Mouse (Mus musculus) cerebellum, adult 18-20 months (tissue): ENCODE results near the gene Tmem115.

Experiments
- DNase-seq, 2 experiments: peaks; one replicate each; pipeline ENCODE4 v3.0.0; 2021

Tmem115 gene

DNA sequence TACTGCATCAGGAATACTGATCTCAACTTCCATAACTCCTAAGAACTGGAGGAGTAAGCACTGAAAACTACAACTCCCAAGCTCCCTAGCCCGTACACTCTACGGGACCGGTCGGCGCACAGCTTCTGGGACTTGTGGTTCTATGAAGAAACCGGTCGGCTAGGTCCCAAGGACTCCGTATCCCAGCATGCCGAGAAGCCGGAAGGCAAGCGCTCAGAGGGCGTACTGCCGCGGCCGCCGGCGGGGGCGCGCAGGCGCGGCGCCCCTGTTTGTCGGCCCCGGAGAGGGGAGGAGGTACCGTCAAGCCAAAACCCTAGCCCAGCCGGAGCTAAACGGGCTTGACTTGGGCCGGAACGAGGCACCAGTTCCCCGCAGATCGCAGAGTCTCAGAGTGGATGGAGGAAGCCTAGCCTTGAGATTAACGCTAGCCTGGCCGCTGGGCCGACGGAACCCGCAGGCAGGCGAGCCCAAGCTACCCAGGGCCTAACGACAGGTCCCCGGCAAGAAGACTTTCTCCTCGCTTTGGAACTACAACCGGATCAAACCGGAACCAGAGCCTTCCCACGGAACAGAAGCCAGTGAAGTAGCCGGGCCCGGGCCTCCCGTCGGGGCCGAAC, at the start of gene Tmem115:
TSS of gene Tmem115 (plus strand) at position 155 of the 617 bp plus-strand sequence.
- peak; percentile 90 to 97 for DNase-seq

DNA sequence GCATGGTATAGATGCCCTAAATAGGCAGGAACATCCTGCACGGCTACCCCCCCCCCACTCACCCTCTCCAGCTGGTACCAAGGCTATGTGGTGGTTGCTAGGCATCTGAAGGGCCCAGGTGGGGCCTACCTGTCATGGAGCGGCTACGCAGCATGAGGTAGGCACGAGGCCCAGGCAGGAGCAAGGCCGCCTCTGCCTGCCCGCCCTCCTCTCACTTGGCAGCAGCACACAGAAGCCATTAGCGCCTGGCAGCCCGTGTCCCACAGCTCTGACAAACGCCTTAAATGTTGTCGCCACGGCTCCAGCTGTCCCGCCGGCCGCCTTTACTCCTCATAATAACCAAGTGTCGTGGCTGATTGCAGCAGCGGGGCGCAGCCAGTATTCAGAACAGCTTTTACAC, 49.4 kb upstream of the Tmem115 start:
- DNase-seq: peak; percentile 87 to 91

DNA sequence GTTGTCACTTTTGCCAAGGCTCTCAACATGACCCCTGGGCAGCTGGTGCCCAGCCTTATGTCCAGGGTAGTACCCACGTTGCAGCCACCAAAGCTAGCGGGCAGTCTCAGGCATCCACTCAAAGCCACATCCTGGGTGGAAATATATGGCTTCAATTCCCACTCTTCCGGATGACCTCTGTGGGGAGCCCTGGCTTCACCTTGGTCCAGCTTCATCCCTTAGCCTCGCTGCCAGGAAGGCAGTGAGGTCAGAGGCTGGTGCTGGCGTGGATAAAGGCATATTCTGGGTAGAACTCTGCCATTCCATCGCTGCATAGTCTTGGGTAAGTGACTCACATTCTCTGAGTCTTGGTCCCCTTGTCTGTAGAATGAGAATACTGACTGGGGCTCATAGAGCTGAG, 49.0 kb upstream of the Tmem115 start:
- peak in 1 of 2 experiments; percentile 53 for DNase-seq

DNA sequence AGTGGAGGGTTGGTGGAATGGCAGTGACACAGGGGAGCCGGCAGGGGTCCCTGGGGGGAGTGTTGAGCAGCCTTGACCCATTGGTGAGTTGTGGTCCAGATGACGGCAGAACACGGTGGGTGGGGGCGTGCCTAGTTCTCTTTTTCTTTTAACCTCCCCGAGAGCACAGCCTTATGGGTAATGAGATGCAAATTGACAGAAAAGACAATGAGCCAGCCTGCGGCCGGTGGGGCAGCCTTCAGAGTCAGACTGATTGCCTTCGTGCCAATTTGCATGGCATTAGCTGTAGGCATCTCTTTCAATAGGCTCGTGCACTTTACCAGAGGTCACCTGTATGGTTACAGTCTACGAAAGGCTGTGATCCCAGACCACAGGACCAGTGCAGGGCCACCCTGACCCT, 47.7 kb upstream of the Tmem115 start:
- DNase-seq: no peak

DNA sequence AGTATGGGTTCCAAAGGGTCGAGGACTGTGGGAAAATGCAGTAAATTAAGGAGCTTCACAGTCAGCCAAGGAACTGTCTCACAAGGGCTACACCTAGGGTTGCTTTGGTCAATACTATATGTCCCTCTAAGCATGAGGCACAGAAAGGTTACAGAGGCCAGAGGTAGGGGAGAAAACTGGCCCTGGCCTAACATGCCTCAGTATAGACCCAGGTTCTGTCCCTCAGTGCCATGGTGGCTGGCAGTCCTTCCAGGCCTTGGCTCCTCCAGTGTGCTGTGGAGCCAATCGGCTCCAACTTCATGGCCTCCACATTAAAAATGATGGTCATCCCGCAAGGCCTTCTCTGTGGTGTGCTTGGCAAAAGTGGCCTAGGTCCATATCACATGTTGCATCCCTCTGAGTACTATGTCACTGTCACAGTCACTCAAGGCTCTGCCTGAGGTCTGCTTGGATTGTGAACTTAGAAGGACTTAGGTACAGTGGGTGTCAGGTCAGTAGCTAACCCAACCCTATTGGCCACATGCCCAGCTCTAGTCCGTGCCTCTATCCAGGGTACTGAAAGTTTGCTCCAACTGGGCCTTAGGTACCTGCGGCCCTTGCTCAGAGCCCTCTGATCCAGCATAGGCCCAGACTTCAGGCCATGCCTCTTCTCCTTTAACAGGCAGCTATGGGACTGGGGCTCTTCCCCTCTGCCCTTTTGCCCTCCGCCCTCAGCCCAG, 47.1 kb upstream of the Tmem115 start:
- no peak for DNase-seq

DNA sequence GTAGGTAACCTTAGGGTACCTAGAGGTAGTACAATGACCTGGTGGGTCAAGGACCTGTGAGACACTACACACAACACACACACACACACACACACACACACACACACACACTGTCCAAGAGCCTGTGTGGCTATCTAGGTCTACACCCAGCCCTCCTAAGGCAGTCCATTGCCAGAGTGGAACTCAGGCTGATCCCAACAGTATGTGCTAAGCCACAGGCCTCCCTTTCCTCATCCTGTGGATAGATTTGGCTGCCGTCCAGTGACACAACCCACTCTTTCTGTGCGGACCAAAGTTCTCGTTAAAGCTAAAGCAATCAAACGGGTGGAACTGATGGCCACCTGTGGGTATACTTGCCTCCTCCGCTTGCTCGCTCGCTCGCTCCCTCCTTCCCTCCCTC, 43.6 kb upstream of the Tmem115 start:
- DNase-seq: no peak

DNA sequence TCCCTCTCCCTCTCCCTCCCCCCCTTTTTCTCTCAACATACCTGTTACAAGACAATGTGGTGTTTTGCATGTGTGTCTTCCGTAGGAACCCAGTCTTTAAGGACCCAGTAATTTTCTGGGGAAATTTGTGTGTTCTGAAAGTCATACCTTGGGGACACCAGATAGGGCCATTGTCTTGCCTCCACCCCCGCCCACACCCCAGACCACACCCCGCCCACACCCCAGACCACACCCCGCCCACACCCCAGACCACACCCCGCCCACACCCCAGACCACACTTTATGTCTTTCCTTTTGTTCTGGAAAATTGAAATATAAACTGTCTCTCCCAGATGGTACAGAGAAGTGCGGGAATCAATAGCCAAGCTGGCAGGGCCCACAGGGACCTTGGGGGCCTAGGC, 43.1 kb upstream of the Tmem115 start:
- DNase-seq: no peak

DNA sequence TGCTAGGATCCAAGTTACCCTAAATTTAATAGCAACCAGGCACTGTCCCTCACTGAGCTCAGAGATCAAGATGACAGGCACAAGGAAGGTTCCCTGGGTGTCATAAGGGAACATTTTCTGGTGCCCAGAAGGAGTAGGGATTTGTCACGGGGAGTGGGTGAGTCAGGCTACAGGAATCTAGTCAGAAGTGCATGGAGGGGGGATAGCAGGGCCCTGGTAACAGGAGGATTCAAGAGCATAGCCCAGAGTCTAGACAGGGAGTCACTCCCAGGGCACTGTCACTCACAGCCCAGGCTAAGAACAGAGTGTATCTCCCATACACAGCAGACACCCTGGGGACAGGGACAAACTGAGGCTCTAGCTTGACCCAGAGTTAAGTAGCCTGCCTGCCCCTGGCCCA, 40.2 kb upstream of the Tmem115 start:
- DNase-seq: no peak

DNA sequence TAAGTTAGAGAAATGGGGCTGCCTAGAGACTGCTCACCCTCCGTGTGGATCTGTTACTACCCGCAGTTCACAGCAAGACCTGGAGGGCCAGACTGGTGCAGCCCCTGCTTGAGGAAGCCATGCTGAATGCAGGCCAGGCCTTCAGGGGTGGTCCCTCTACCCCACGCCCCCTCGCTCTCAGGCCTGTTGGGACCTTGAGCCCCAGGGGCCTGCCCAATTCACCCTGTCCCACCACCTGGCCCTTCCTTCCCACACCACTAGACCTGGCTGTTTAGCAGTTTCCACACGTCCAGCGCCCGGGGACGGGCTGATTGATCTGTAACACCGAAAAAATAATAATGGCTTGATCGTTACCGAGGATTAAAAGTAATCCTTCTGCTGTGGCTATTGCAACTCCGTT, 39.5 kb upstream of the Tmem115 start:
- no peak for DNase-seq

DNA sequence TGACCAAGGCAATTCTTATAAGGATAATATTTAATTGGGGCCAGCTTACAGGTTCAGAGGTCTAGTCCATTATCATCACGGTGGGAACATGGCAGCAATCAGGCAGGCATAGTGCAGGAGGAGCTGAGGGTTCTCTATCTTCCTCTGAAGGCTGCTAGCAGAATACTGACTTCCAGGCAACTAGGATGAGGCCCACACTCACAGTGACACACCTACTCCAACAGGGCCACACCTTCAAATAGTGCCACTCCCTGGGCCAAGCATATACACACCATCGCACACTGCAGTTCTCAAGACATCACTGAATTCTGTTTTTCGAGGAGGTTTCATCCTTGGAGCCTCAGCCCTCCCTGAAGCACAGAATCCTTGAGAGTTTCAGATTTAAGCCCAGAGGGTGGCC, 37.4 kb upstream of the Tmem115 start:
- no peak for DNase-seq

DNA sequence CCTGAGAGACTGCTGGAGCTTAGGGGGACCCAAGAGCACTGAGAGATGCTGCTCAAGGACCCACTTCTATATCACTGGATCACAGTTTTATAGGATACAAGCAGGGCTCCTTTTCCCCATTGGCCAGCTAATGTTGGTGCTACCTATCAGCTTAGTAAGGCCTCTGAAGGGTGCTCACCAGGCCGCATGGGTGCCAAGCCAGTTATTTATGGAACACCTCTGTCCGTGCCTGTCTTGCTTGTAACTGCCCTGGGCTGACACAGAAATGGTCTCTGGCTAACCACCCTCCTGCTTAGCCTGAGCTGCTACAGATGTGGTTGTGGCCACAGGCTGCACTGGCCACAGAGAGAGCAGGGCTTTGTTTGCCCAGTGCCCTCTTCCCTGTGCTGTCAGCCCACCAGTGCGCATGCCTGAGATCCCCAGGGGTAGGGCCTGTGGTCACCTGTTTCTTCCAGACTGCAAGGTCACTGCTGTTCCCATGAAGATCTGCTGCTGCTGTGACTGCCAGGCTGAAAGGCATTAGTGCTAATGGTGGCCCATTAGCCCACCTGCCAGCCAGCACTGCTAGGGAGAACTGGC, 32.9 kb upstream of the Tmem115 start:
- DNase-seq: no peak

DNA sequence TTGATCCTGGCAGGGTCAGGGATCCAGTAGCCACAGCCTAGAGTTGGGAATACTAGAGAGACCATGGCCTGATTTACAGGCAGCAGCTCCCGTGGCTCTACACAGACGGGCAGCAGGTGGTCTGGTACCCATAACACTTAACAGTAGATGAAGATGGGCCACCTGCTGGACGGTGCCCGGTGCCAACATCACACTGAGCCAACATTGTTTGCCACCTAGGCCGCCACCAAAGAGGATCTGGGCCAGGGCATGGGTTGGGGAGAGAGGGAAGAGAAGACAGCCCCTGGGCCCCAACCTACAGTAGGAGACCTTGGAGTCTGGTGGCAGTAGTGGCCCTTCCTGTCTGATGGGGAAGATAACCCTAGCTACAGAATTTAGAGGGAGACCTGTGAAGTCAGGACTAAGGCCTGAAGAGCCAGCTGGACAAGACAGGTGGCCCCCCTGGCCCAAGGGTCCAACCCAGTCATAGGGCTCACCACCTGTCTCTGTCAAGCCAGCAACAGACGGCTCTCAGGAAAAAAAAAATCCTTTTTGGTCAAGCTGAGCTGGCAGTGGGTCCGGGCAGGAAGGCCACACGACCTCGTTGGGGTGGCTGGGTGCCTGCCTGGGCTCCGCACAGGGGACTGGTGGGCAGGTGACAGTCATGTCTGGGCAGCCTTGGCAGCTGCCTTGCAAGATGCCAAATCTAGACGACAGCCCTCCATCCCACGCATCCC, 31.5 kb upstream of the Tmem115 start:
- DNase-seq: peak; percentile 76 to 81

DNA sequence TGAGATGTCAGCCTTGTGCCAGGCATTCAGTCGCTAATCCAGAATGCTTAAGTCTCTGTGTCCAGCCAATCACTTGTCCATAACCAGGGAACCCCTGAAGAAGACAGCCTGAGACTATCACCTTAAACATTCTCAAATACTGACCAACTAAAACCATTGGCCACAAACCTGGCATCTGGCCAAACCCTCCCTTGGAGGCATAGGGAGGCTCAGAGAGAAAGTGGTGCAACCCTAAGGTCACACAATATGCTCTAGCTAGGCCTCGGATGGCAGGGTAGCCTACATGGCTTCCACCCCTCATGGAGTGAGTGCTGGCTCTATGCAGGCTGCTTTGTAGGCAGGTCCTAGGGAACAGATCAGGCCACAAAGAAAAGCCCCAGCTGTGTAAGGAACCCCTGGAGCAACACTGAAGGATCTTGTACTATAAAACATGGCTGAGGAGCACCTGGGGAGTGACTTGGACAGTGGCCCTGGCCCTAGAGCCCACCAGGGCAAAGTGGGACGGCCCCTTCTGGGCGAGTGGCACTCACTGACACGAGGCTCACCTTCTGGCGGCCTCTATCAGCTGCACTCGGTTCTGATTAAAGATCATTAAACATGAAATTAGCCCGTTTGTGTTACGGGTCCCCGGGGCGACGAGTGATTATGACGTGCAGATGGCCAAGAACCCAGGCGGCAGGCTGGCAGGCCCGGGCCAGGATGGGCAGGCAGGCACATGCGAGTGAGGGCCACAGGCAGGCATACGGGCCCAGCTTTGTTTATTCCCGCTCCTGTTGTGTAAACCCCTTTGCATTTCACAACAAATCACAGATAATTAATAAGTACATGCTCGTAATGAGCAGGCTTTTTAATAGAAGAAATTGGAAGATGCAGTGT, 28.8 kb upstream of the Tmem115 start:
- DNase-seq: peak; percentile 45 to 46

DNA sequence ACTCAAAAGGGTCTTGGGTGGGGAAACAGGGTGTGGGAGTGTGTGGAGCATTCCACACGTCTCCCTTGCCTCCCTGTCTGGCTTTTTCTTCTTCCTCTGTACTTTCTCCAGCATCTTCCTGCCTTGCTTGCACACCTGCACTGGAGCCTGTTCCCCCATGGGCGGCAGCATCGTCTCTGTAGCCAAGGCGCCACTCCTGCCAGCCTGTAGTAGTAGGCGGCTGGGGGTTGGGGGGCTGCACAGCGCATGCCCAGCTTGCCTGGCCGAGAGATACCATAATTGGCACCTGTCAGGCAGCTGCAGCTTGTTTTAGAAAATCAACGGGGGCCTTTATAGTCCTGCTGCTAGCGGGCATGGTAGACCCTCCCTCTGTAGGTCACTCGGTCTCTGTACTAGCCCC, 25.5 kb upstream of the Tmem115 start:
- DNase-seq: no peak

DNA sequence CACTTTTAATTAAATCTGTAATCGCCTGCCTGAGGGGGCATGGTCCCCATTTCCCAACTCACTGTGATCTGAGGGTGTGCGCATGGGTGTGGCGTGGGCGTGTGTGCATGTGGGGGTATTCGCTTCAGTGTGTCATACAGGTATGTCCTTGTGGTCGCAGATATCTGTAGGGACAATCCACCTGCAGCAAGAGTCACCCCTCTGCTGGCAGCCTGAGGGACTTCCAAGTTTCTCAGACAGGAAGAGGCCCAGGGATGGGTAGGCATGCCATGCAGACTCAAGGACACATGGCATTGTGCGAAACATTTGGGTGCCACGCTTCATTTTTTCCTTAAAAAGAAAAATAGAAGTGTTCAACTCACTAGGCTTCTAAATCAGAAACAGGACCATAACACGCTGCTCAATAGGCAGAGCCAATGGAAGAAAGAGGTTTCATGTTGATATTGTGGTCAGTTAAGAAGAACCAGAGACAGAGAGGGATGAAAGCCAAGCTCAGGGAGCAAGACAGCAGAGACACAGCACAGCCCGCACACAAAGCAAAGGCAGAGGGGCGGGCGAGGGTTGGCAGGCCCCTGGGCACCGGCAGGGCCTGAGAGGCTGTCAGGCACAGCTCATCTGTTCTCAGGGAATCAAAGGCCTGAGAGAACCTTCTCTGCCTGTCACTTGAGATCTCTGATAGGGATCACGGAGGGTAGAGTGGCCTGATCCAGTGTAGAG, 23.2 kb upstream of the Tmem115 start:
- DNase-seq: no peak

DNA sequence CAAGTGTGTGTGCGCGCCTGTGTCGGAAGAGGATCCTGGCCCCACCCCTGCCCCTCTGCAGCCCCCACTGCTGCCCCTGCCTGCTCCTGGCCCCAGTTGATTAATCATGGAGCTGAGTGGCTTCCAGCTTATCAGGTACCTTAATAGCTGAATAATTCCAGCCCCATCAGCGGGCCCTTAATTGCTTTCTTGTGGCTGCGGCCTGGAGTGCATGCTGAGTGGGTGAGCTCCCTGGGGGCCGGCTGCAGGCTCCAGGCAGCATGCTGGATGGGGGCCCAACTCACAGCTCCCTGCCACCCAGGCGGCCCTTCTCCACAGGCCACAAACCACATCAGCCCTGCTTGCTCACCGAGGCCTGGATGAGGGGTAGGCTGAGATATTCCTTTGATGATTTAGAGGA, 22.3 kb upstream of the Tmem115 start:
- DNase-seq: no peak

DNA sequence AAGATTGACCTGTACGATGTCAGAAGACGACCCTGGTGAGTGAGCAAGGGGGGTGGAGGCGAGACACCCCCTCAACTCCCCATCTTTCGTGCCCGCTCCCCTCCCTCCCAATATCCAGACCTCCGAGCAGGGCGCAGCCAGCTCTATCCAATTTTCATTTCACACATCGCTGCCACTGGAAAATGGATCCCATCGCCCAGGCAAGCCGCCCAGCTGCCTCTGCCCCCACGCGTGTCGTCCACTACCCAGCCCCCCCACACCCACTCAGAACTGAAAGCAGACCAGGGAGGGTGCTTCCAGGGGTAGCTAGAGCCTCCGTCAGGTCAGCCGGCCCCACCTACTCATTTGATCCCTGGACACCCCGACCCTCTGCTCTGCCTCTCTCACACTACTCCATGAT, 21.4 kb upstream of the Tmem115 start:
- DNase-seq: no peak

DNA sequence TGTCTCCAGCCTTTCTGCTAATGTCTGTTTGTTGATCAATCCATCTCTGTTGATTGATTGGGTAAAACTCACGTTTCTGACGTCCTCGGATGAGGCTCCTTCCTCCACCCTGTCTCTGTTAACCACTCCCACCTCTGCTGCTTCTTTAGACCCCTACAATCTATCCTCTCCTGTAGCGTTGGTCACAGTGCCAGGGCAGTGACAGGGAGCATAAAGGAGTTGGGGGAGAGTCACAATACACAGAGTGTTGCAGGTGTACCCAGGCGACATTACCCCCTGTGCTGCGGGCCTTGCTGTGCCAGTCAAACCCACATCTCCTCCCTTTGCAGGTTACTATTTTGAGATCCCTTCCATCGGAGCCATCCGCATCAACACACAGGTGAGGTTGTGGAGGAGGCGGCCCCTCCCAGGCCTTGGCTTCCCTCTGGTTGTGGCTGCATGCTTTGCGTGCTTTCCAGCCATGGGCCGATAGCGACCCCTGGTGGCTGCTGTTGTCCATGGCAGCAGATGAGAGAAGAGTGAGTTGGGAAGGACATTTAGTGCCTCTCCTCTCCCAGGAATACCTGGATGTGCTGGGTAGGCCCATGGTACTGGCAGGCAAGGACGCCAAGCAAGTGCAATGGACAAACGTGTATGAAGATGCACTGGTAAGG, 19.3 kb upstream of the Tmem115 start:
- DNase-seq: peak; percentile 88 to 94

DNA sequence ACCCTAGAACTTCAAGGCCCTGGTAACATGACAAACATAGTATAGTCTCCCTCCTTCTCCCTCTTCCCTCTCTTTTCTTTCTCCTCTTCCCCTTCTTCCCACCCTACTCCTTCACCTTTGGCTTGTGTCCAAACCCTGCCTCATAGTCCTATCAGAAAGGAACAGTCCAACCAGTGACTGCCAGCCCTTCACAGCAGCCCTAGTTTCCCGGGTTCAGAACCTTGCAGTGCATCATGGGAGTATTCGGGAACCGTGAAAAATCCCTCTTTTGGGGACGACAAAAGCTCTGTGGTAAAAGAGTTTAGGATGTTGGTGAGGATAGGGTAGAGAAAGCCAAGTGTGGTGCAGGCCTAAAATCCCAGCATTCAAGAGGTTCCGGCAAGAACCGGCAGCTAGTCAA, 13.4 kb upstream of the Tmem115 start:
- DNase-seq: no peak

DNA sequence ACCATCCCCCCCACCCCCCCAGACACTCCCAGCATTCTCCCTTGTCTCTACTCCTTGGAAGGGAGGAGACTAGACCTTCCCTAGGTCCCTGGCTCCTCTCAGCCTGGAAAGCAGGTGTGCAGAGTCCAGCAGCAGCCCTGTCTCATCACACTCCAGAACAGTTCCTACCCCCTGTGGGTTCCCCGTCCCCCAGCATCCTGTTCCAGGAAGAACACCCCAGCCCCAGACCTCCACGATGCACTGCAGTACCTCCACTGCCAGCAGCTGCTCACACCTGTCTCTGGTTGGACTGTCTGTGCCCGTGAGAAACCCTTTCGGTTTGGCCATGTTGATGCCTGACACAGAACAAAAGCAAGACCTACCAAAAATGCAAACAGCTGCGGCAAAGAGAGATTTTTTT, 12.6 kb upstream of the Tmem115 start:
- DNase-seq: no peak

DNA sequence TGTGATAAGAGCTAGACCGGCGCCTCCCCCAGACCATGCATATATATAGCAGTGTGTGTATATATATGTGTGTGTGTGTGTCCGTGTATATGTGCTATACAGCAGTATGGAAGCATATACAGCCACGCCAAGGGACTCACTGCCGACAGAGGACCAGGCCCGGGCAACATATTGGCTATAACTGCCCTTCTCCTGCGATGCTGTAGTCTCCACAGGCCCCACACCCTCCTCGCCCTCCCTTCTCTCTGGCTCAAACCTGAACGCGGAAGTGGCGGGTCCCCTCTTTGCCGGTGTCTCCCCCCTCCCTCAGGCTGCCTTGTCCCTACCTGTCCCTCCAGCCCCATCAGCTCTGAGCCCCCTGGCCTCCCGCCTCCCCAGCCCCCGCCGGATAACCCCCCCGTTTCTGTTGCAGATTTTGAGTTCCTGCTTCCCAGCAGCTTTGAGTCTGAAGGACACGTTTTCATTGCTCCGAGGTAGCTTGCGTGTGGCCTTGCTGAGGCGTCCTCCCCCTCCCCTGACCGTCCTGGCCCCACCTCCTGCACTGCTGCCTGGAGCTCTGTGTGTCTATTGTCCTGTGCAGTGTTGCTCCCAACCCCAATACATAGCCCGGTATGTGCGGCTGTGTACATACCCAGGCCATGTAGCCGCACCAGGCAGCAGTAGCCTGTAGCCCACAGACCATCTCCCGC, 11.9 kb upstream of the Tmem115 start:
- DNase-seq: no peak
